Mouse (Mus musculus) lung, postnatal 0 days (tissue): ENCODE measurements at regions not wholly inside any gene's neighbourhood (a gene's known extent, or its start where the extent isn't known, plus 50 kb on each side); places are given as distances from the start of the nearest gene placed in this dataset.

ENCODE experiments used
- CTCF ChIP-seq: IDR thresholded peaks from 2 replicates; pipeline ENCODE4 v1.5.1; 2016; ENCODE audit warnings: antibody characterized with exemption, mild to moderate bottlenecking
- EP300 ChIP-seq: IDR thresholded peaks from 2 replicates; pipeline ENCODE4 v1.6.1; 2016; ENCODE audit warnings: antibody characterized with exemption, mild to moderate bottlenecking, control low read depth

DNA sequence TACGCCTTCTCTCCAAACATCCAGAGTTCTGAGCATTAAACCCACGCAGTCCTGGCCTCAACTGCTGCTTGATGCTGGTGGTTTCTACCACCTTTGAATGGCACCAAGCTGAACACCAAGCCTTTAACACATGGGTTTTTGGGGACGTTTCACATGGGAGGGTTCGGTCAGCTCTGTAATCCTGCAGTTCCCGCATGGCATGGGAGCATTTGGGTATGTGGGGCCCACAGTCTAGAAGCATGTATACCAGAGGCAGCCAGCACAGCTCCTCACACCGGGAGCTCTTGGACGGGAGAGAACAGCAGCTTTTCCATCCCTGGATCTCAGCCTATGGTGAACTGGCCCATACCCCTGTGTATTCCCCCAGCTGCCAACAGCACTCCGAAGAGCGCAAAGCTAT lies 55.9 kb upstream of the Dap start:
- TF ChIP-seq CTCF, result no peak
- no peak for TF ChIP-seq EP300
